8 mouse cellular contexts compared by ENCODE assay signal in genomic region chr5:141241645-141242284, GRCm38 (mm10). TPM values are rescaled to one million over a fixed set of nuclear protein-coding genes. Genes with fewer than 3 reads are reported as not detected.
DNase-seq lines count a peak whose midpoint lies in the region; ATAC-seq lines count a peak whose summit lies in the region.

No protein-coding gene starts in this region.

- peaks cover 61% of the 10 kb centered on the region for H3K27me3 ChIP-seq in kidney, embryonic 15.5 days
- peaks cover 70% of the 10 kb centered on the region for H3K27me3 ChIP-seq in embryonic facial prominence, embryonic 10.5 days (replicated peaks; ENCODE audit: low read depth, poor library complexity, severe bottlenecking)
- peaks cover 29% of the 10 kb centered on the region for H3K27me3 ChIP-seq in intestine, embryonic 14.5 days (replicated peaks; ENCODE audit: control insufficient read depth, insufficient read depth, low read length)
- H3K27me3 ChIP-seq in neural tube, embryonic 12.5 days (replicated peaks) = peaks cover 29% of the 10 kb centered on the region

- no peaks in the 10 kb centered on the region for H3K36me3 ChIP-seq in kidney, embryonic 15.5 days
- no peaks in the 10 kb centered on the region for H3K36me3 ChIP-seq in embryonic facial prominence, embryonic 10.5 days (replicated peaks)
- no peaks in the 10 kb centered on the region for H3K36me3 ChIP-seq in intestine, embryonic 14.5 days (ENCODE audit: control insufficient read depth, insufficient read depth, low read length)
- no peaks in the 10 kb centered on the region for H3K36me3 ChIP-seq in neural tube, embryonic 12.5 days

- no peaks in the 10 kb centered on the region for H3K9me3 ChIP-seq in kidney, embryonic 15.5 days (replicated peaks)
- no peaks in the 10 kb centered on the region for H3K9me3 ChIP-seq in embryonic facial prominence, embryonic 10.5 days
- H3K9me3 ChIP-seq in intestine, embryonic 14.5 days (ENCODE audit: control insufficient read depth, low read length) = no peaks in the 10 kb centered on the region
- no peaks in the 10 kb centered on the region for H3K9me3 ChIP-seq in neural tube, embryonic 12.5 days

- peaks cover 38% of the 10 kb centered on the region for H3K4me1 ChIP-seq in kidney, embryonic 15.5 days
- H3K4me1 ChIP-seq in embryonic facial prominence, embryonic 10.5 days = peaks cover 43% of the 10 kb centered on the region
- peaks cover 22% of the 10 kb centered on the region for H3K4me1 ChIP-seq in intestine, embryonic 14.5 days (replicated peaks; ENCODE audit: control insufficient read depth, insufficient read depth, low read length)
- peaks cover 34% of the 10 kb centered on the region for H3K4me1 ChIP-seq in neural tube, embryonic 12.5 days

- peak overlapping the region; percentile 70 for H3K4me3 ChIP-seq in kidney, embryonic 15.5 days (replicated peaks)
- peak overlapping the region; percentile 80 for H3K4me3 ChIP-seq in embryonic facial prominence, embryonic 10.5 days
- H3K4me3 ChIP-seq in intestine, embryonic 14.5 days (ENCODE audit: low read depth, low read length) = peak overlapping the region; percentile 70
- peak overlapping the region; percentile 77 for H3K4me3 ChIP-seq in neural tube, embryonic 12.5 days

- no peak for DNase-seq in kidney, adult 18-20 months
- DNase-seq in adrenal gland, adult 2 months = peak; percentile 13
- no peak for DNase-seq in embryonic facial prominence, embryonic 10.5 days (ENCODE audit: low spot score)
- DNase-seq in intestine, embryonic 14.5 days (ENCODE audit: low spot score) = peak; percentile 54
- no peak for DNase-seq in right cerebral cortex, adult 2 months (ENCODE audit: low spot score in 2 of 2)

- peak overlapping the region; percentile 97 for H3K4me2 ChIP-seq in kidney, embryonic 15.5 days
- peak overlapping the region; percentile 88 for H3K4me2 ChIP-seq in intestine, embryonic 14.5 days (ENCODE audit: low read length)
- peak overlapping the region; percentile 97 for H3K4me2 ChIP-seq in neural tube, embryonic 12.5 days (replicated peaks)

- peak; percentile 54 for ATAC-seq in kidney, embryonic 15.5 days (replicated peaks; ENCODE audit: low FRiP score)
- no peak for ATAC-seq in intestine, embryonic 14.5 days (replicated peaks; ENCODE audit: low FRiP score, low TSS enrichment, low read depth)
- peak; percentile 45 for ATAC-seq in neural tube, embryonic 12.5 days (ENCODE audit: low FRiP score, low read depth)
- ATAC-seq in megakaryocyte-erythroid progenitor cell, adult 5-6 weeks (replicated peaks; ENCODE audit: low FRiP score, low TSS enrichment, poor library complexity, severe bottlenecking) = no peak

- H3K27ac ChIP-seq in kidney, embryonic 15.5 days = peak overlapping the region; percentile 58
- H3K27ac ChIP-seq in embryonic facial prominence, embryonic 10.5 days (replicated peaks) = peak overlapping the region; percentile 84
- H3K27ac ChIP-seq in intestine, embryonic 14.5 days (ENCODE audit: low read depth) = no peak overlapping the region
- no peak overlapping the region for H3K27ac ChIP-seq in neural tube, embryonic 12.5 days

- H3K9ac ChIP-seq in kidney, embryonic 15.5 days = peak overlapping the region; percentile 60
- H3K9ac ChIP-seq in intestine, embryonic 14.5 days (ENCODE audit: low read length) = peak overlapping the region; percentile 73
- H3K9ac ChIP-seq in neural tube, embryonic 12.5 days = peak overlapping the region; percentile 80

- under 1% methylated on average over 54 of the region's 82 CpGs for WGBS in kidney, embryonic 15.5 days
- WGBS in embryonic facial prominence, embryonic 10.5 days = under 1% methylated on average over 82 of the region's 82 CpGs
- under 1% methylated on average over 53 of the region's 82 CpGs for whole genome bisulfite sequencing in intestine, embryonic 14.5 days
- WGBS in neural tube, embryonic 12.5 days = under 1% methylated on average over 73 of the region's 82 CpGs

RNA-seq across cellular contexts. Expression of gene Sdk1, which starts 0.5 kb away (rescaled TPM):
- 2.6 and 3.3 TPM in 2 replicates for polyA plus RNA-seq in kidney, embryonic 15.5 days (2015; fragmentation: Nextera tagmentation; extraction: Ambion mirVana)
- total RNA-seq in adrenal gland, adult 2 months (2021) = 10 to 100 TPM; 13.6 to 14.0 TPM
- polyA plus RNA-seq in adrenal gland, adult 2 months (2012; rRNA removed) = 6.0 and 7.1 TPM in 2 replicates
- polyA plus RNA-seq in embryonic facial prominence, embryonic 10.5 days (2016; fragmentation: Nextera tagmentation; extraction: Ambion mirVana) = 1.1 and 1.2 TPM in 2 replicates
- polyA plus RNA-seq in intestine, embryonic 14.5 days (2014; fragmentation: Nextera tagmentation; extraction: Ambion mirVana) = 4.8 and 5.2 TPM in 2 replicates
- 3.8 and 4.7 TPM in 2 replicates for polyA plus RNA-seq in neural tube, embryonic 12.5 days (2016; fragmentation: Nextera tagmentation; extraction: Ambion mirVana)
- not detected in 2 replicates for total RNA-seq in megakaryocyte-erythroid progenitor cell, adult 5-6 weeks (2014; fragmentation: Nextera tagmentation)
- not detected in 2 replicates for total RNA-seq in megakaryocyte-erythroid progenitor cell, adult 5-6 weeks (2017)

Comparison
In these comparisons a context has a peak if more than half of its experiments do, and no peak if none do; other contexts are left out.
1. ATAC-seq: peak in kidney, embryonic 15.5 days (single experiment) and neural tube, embryonic 12.5 days (single experiment); none in intestine, embryonic 14.5 days (single experiment) and megakaryocyte-erythroid progenitor cell, adult 5-6 weeks (single experiment).
2. H3K27ac ChIP-seq: peak in kidney, embryonic 15.5 days (single experiment) and embryonic facial prominence, embryonic 10.5 days (single experiment); none in intestine, embryonic 14.5 days (single experiment) and neural tube, embryonic 12.5 days (single experiment).
3. DNase-seq: peak in adrenal gland, adult 2 months (single experiment) and intestine, embryonic 14.5 days (single experiment); none in kidney, adult 18-20 months (single experiment), embryonic facial prominence, embryonic 10.5 days (single experiment) and right cerebral cortex, adult 2 months (0 of 2).
4. Peak in every context shown above with its lines, with median percentiles within 50 percentile points of each other: H3K4me2 ChIP-seq, H3K4me3 ChIP-seq and H3K9ac ChIP-seq.